Mouse (Mus musculus): ENCODE measurements around the gene Ccdc40. TPM values are rescaled to one million over a fixed set of nuclear protein-coding genes. Genes with fewer than 3 reads are reported as not detected.

Ccdc40 gene
- polyA plus RNA-seq, 1 experiment from 2014 or later: 16.5 TPM

DNA sequence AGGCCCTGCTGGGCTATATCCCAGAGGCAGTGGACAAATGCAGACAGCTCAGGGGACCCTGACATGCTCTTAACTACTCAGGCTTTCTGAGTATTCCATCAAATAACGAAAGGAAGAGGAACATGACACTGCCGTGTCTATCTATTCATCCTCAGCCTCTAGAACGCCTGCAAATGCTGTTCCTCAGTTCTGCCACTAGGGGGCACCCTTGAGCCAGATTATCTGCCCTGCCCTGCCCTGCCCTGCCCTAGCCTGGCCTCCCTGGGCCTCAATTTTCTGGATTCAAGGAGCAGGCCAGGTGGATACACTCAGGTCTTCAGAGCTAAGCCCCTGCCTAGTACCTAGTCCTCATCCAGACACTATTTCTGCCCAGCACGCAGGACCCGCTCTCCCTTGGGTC, 24.9 kb upstream of the Ccdc40 start:
- Histone ChIP-seq H3K36me3 (ENCODE audit: control insufficient read depth, insufficient read depth, low read length) (peaks cover 9% of the 10 kb centered on the region; the same call in 1 of the 2 replicates), H3K4me1 (replicated peaks; ENCODE audit: control insufficient read depth, insufficient read depth, low read length) (no peaks in the 10 kb centered on the region), H3K27ac (ENCODE audit: low read depth, low read length) (no peak overlapping the region), H3K9ac (ENCODE audit: low read depth, low read length) (no peak overlapping the region), H3K4me2 (replicated peaks; ENCODE audit: low read depth, low read length) (no peak overlapping the region), H3K27me3 (ENCODE audit: control insufficient read depth, insufficient read depth, low read length) (no peaks in the 10 kb centered on the region), H3K9me3 (ENCODE audit: control insufficient read depth, low read length) (no peaks in the 10 kb centered on the region), H3K4me3 (ENCODE audit: low read depth, low read length) (no peak overlapping the region)
- ATAC-seq (ENCODE audit: low FRiP score) (0 out of 2 replicates have a peak, but pooled peaks have one; percentile 27), DNase-seq (ENCODE audit: low spot score) (peak; percentile 61)
- WGBS: 45% methylated on average over 5 of the region's 5 CpGs

DNA sequence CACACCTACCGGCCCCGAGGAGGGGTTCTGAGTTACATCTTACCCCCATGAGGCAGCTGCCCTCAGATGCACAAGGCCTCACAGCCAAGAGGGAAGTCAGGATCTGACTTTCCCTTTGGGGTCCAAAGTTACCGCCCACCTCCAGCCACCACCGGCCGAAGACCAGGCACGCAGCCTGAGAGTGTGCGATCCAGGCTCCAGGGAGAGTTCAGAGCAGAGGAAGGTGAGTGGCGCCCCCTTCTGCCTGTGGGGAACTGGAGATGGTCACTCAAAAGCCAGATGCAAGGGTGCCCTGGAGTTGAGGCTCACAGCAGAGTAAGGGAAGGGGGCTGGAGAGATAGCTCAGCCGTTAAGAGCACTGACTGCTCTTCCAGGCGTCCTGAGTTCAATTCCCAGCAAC, 22.6 kb upstream of the Ccdc40 start:
- Histone ChIP-seq H3K4me2 (replicated peaks; ENCODE audit: low read depth, low read length) (no peak overlapping the region), H3K36me3 (ENCODE audit: control insufficient read depth, insufficient read depth, low read length) (peaks cover 9% of the 10 kb centered on the region; the same call in 1 of the 2 replicates), H3K9ac (ENCODE audit: low read depth, low read length) (no peak overlapping the region), H3K27me3 (ENCODE audit: control insufficient read depth, insufficient read depth, low read length) (no peaks in the 10 kb centered on the region), H3K4me3 (ENCODE audit: low read depth, low read length) (no peak overlapping the region), H3K9me3 (ENCODE audit: control insufficient read depth, low read length) (no peaks in the 10 kb centered on the region), H3K4me1 (replicated peaks; ENCODE audit: control insufficient read depth, insufficient read depth, low read length) (no peaks in the 10 kb centered on the region), H3K27ac (ENCODE audit: low read depth, low read length) (no peak overlapping the region)
- ATAC-seq (ENCODE audit: low FRiP score) (no peak), DNase-seq (ENCODE audit: low spot score) (no peak)
- 87% methylated on average over 10 of the region's 10 CpGs for WGBS

DNA sequence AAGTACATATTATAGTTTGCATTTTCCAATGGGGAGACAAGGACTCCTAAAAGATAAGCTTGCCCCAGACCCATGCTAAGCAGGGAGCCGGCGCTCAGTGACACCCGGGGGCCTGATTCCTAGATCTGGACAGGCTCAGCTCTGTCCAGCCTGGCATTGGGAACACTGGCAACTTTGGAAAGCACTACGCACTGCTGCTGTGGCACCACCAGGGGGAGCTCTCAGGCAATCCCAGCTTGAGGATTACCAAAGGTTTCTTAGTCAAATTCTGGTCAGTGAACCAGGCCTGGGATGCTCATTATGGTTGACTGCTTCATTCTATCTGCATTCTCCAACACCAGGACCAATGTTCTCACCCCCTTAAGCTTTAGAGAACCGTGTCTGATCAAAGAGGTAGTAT, 21.8 kb upstream of the Ccdc40 start:
- no peak overlapping the region for H3K4me2 ChIP-seq (replicated peaks; ENCODE audit: low read depth, low read length)
- 44% methylated on average over 5 of the region's 5 CpGs for WGBS
- no peaks in the 10 kb centered on the region for H3K4me1 ChIP-seq (replicated peaks; ENCODE audit: control insufficient read depth, insufficient read depth, low read length)
- H3K36me3 ChIP-seq (ENCODE audit: control insufficient read depth, insufficient read depth, low read length): peaks cover 9% of the 10 kb centered on the region; the same call in 1 of the 2 replicates
- no peak overlapping the region for H3K9ac ChIP-seq (ENCODE audit: low read depth, low read length)
- H3K27me3 ChIP-seq (ENCODE audit: control insufficient read depth, insufficient read depth, low read length): no peaks in the 10 kb centered on the region
- H3K4me3 ChIP-seq (ENCODE audit: low read depth, low read length): no peak overlapping the region
- ATAC-seq (ENCODE audit: low FRiP score) (no peak), DNase-seq (ENCODE audit: low spot score) (peak; percentile 81)
- no peaks in the 10 kb centered on the region for H3K9me3 ChIP-seq (ENCODE audit: control insufficient read depth, low read length)
- H3K27ac ChIP-seq (ENCODE audit: low read depth, low read length): no peak overlapping the region

DNA sequence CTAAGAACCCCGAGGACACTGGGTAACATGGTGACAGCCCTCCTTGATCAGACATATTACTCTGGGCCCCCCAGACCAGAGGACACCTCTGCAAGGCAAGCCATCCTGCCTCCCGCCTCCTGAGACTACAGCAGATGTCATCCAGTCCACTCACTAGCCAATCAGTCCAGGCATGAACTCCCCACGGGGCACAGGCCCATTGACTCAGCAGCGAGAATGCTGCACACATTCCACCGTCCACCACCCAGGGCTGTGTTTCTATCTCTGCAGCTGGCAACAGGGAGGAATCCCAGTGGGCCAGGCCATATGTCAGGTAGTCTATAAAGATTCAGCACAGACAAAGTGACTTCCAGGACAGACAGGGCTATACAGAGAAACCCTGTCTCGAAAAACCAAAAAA, 20.4 kb upstream of the Ccdc40 start:
- Histone ChIP-seq H3K27ac (ENCODE audit: low read depth, low read length) (no peak overlapping the region), H3K4me1 (replicated peaks; ENCODE audit: control insufficient read depth, insufficient read depth, low read length) (no peaks in the 10 kb centered on the region), H3K4me3 (ENCODE audit: low read depth, low read length) (no peak overlapping the region), H3K36me3 (ENCODE audit: control insufficient read depth, insufficient read depth, low read length) (peaks cover 9% of the 10 kb centered on the region; the same call in 1 of the 2 replicates), H3K27me3 (ENCODE audit: control insufficient read depth, insufficient read depth, low read length) (no peaks in the 10 kb centered on the region), H3K4me2 (replicated peaks; ENCODE audit: low read depth, low read length) (no peak overlapping the region), H3K9ac (ENCODE audit: low read depth, low read length) (no peak overlapping the region), H3K9me3 (ENCODE audit: control insufficient read depth, low read length) (no peaks in the 10 kb centered on the region)
- DNase-seq (ENCODE audit: low spot score): no peak
- no peak for ATAC-seq (ENCODE audit: low FRiP score)
- WGBS: 75% methylated on average over 6 of the region's 6 CpGs

DNA sequence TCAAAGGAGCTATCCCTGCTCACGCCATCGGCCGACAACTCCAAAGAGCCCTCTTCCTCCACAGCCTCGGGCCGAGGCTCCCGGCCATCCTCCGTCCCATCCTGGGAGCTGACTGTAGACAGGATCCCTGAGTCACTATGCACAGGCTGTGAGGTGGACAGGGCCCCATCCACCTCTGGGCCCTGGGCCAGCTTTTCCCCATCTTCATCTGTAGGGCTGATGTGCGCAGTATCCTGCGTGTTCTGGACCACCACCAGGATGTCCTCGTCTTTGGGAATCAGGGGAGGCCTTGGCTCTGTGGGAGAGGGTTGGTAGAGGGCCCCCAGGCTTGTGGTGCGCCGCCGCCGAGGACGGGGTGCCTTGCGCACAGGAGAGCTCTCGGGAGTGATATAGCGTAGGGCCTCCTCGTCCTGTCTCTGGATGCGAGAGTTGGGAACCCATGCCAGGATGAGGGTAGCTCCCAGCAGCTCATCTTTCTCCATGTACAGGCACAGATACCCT, 19.5 kb upstream of the Ccdc40 start:
- Histone ChIP-seq H3K9ac (ENCODE audit: low read depth, low read length) (no peak overlapping the region), H3K27ac (ENCODE audit: low read depth, low read length) (no peak overlapping the region), H3K27me3 (ENCODE audit: control insufficient read depth, insufficient read depth, low read length) (no peaks in the 10 kb centered on the region), H3K4me3 (ENCODE audit: low read depth, low read length) (no peak overlapping the region), H3K4me1 (replicated peaks; ENCODE audit: control insufficient read depth, insufficient read depth, low read length) (no peaks in the 10 kb centered on the region), H3K36me3 (ENCODE audit: control insufficient read depth, insufficient read depth, low read length) (peaks cover 9% of the 10 kb centered on the region; the same call in 1 of the 2 replicates), H3K4me2 (replicated peaks; ENCODE audit: low read depth, low read length) (no peak overlapping the region), H3K9me3 (ENCODE audit: control insufficient read depth, low read length) (no peaks in the 10 kb centered on the region)
- ATAC-seq (ENCODE audit: low FRiP score) (no peak), DNase-seq (ENCODE audit: low spot score) (no peak)
- WGBS: 94% methylated on average over 20 of the region's 20 CpGs

DNA sequence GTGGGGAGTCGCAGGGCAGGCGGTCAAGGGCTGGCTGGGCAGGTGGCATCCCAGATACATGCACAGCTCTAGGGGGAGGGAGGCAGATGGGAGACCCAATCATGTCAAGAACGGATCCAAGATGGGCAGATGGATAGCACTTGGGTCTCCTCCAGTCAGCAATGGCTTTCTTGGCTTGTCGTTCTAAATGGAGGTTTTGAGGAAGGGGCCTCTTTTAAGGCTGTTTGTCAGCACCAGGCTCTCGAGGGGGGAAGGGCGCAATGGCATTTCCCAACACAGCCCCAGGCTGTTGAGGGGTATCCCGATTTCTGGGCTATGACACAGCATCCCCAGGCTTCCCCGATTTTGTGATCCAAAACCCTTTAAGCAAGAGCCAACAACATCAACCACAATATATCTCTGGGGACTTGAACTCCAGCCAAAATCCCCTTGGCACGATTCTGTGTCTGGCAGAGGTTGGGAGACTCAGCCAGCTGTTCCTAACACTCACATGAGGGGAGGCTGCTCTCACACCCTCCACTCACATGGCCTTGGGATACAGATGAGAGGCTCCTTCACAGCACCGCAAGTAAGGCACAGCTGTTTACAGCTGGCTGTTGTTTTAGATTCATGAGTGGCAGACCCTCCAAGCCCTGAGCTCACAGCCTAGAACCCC, 18.9 kb upstream of the Ccdc40 start:
- no peak overlapping the region for H3K9ac ChIP-seq (ENCODE audit: low read depth, low read length)
- no peaks in the 10 kb centered on the region for H3K4me1 ChIP-seq (replicated peaks; ENCODE audit: control insufficient read depth, insufficient read depth, low read length)
- no peak overlapping the region for H3K4me3 ChIP-seq (ENCODE audit: low read depth, low read length)
- no peaks in the 10 kb centered on the region for H3K9me3 ChIP-seq (ENCODE audit: control insufficient read depth, low read length)
- 83% methylated on average over 10 of the region's 10 CpGs for WGBS
- ATAC-seq (ENCODE audit: low FRiP score) (no peak), DNase-seq (ENCODE audit: low spot score) (no peak)
- H3K27ac ChIP-seq (ENCODE audit: low read depth, low read length): no peak overlapping the region
- H3K4me2 ChIP-seq (replicated peaks; ENCODE audit: low read depth, low read length): no peak overlapping the region
- H3K36me3 ChIP-seq (ENCODE audit: control insufficient read depth, insufficient read depth, low read length): peaks cover 9% of the 10 kb centered on the region; the same call in 1 of the 2 replicates
- no peaks in the 10 kb centered on the region for H3K27me3 ChIP-seq (ENCODE audit: control insufficient read depth, insufficient read depth, low read length)

DNA sequence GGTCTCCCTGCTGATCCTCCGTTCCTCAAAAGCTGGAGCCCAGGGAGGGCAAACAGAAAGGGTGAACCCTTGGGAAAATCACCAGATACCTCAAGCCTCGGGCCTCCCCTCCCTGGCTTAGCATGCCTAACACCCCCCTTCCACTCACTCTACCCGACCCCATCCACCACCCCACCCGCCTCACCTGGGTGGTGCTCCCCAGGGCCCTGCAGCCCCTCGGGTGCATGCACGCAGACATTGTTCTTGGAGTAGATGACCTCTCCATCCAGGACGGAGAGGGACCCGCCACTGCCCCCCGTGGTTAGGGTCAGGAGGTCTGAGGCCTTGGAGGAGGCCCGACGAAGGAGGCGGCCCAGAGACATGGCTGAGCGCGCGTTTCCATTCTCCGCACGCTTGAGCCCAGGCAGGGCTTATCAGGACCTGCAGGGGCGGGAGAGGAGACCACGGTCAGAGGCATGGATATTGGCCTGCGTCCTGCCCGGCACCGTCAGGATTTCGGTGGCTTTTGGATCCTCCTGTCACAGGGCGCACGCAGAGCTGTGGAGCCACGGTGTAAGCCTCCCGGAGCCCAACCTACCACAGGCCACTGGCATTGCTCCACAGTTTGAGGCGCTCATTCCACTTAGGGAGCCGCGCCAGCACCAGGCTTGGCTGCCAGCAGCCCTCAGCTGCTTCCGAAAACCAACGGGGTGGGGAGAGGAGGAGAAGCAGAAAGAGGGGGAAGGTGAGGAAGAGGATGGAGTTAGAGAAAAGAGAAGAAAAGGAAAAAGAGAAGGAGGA, 17.9 kb upstream of the Ccdc40 start:
- Histone ChIP-seq H3K9ac (ENCODE audit: low read depth, low read length) (no peak overlapping the region), H3K4me3 (ENCODE audit: low read depth, low read length) (no peak overlapping the region), H3K27me3 (ENCODE audit: control insufficient read depth, insufficient read depth, low read length) (no peaks in the 10 kb centered on the region; the same call in 1 of the 2 replicates), H3K4me1 (replicated peaks; ENCODE audit: control insufficient read depth, insufficient read depth, low read length) (peaks cover 7% of the 10 kb centered on the region), H3K4me2 (replicated peaks; ENCODE audit: low read depth, low read length) (no peak overlapping the region), H3K9me3 (ENCODE audit: control insufficient read depth, low read length) (no peaks in the 10 kb centered on the region), H3K36me3 (ENCODE audit: control insufficient read depth, insufficient read depth, low read length) (peaks cover 5% of the 10 kb centered on the region; the same call in 1 of the 2 replicates), H3K27ac (ENCODE audit: low read depth, low read length) (no peak overlapping the region)
- no peak for DNase-seq (ENCODE audit: low spot score)
- no peak for ATAC-seq (ENCODE audit: low FRiP score)
- 58% methylated on average over 32 of the region's 32 CpGs for WGBS

DNA sequence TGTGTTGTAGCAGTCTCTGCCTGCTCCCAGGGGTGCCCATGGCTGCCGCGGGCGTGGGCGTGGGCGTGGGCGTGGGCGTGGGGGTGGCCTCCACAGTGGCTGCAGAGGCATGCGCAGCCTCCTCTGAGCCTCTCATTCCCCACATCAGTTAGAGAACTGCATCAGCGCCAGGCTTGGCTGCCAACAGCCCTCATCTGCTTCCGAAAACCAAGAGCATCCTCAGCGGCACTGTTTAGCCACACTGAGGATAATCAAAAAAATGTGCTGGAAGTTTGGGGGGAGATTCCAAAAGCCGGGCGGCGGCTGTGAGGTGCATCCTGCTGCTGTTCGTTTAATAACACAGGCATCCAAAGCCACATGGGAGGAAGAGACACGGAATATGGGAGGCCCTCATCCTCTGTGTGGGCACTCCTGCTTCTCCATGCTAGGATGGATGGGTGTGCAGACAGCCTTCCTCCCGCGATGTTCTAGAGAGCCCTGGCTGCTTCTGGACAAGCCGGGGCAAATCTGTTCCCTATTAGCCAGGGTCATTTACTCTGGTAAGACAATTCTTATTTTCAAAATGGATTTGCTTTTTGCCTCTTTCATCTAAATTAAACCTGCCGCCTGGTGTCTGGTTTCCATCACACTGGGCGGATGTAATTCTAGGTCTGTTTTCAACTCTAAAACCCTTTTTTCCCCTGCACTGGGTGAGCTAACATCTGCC, 16.6 kb upstream of the Ccdc40 start:
- ATAC-seq (ENCODE audit: low FRiP score): no peak

More for the DNA sequence above, 16.6 kb upstream of the Ccdc40 start:
- Histone ChIP-seq H3K4me3 (ENCODE audit: low read depth, low read length) (no peak overlapping the region), H3K4me2 (replicated peaks; ENCODE audit: low read depth, low read length) (no peak overlapping the region), H3K27me3 (ENCODE audit: control insufficient read depth, insufficient read depth, low read length) (no peaks in the 10 kb centered on the region; the same call in 1 of the 2 replicates), H3K9ac (ENCODE audit: low read depth, low read length) (no peak overlapping the region), H3K27ac (ENCODE audit: low read depth, low read length) (no peak overlapping the region), H3K36me3 (ENCODE audit: control insufficient read depth, insufficient read depth, low read length) (peaks cover 5% of the 10 kb centered on the region; the same call in 1 of the 2 replicates), H3K4me1 (replicated peaks; ENCODE audit: control insufficient read depth, insufficient read depth, low read length) (peaks cover 16% of the 10 kb centered on the region), H3K9me3 (ENCODE audit: control insufficient read depth, low read length) (no peaks in the 10 kb centered on the region)
- DNase-seq (ENCODE audit: low spot score): no peak
- WGBS: 78% methylated on average over 21 of the region's 21 CpGs
